Mouse (Mus musculus): Measurements from ENCODE around the gene Sult4a1. TPM values are rescaled to one million over a fixed set of nuclear protein-coding genes. Genes with fewer than 3 reads are reported as not detected.
A peak's percentile ranks its signal among the peaks of the same experiment; 100 is the strongest.

The Sult4a1 gene
- polyA plus RNA-seq (2011; ENCODE audit: insufficient read depth, insufficient read length, low replicate concordance, missing spikeins), result 1.7 TPM in 1 of 2 replicates, not detected in the other

DNA sequence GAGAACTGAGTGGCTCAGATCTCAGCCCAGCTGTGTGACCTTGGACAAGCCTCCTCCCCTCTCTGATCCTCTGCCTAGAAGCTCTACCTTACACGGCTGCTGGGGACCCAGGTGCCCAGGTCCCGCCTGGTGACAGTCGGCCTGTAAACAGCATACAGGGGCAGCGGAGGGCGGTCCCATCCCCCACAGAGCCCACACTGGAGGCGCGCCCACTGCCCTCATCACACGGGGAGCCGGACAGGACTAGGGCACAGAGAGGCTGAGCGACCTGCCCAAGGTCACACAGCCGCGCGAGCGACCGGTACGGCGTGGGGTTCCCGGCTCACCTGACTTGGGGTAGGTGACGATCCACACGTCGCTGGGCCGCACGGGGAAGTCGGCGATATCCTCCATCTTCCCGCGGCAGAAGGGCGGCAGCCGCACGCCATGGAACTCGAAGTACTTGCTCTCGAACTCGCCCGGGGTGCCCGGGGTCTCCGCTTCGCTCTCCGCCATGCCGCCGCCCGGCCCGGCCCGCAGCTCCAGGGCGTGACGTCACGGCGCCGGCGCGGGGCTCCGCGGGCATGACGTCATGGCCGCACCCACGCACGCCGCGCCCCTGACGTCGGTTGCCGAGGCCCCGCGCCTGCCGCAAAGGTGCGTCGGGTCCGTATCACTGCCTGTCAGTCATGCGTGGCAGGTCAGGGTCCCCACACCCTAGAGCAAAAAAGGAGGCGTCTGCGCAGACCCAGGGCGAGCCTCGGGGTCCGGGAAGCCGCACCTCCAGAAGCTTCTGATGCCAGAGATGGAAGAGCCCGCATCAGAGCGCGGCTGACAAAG is at the start of gene Sult4a1:
Gene Sult4a1 (minus strand): TSS at position 650 of the 819 bp plus-strand sequence.
- Histone ChIP-seq H3K4me3 (replicated peaks; ENCODE audit: control insufficient read depth, low read depth, low read length) (no peak within 1 kb of the TSS), H3K4me1 (ENCODE audit: control insufficient read depth, insufficient read depth, low read length) (no peaks in the 10 kb centered on the region), H3K27ac (ENCODE audit: control insufficient read depth, insufficient read depth, low read depth, low read length, poor library complexity) (no peak within 1 kb of the TSS; the same call in 1 of the 2 replicates)
- 4% methylated on average over 77 of the region's 77 CpGs for WGBS
- TF ChIP-seq POLR2A (IDR thresholded peaks at IDR 0.05; ENCODE audit: borderline replicate concordance, control insufficient read depth, low read depth, low read length) (no peak), CTCF (IDR thresholded peaks at IDR 0.05; ENCODE audit: control insufficient read depth, insufficient read depth, low read length) (no peak)

DNA sequence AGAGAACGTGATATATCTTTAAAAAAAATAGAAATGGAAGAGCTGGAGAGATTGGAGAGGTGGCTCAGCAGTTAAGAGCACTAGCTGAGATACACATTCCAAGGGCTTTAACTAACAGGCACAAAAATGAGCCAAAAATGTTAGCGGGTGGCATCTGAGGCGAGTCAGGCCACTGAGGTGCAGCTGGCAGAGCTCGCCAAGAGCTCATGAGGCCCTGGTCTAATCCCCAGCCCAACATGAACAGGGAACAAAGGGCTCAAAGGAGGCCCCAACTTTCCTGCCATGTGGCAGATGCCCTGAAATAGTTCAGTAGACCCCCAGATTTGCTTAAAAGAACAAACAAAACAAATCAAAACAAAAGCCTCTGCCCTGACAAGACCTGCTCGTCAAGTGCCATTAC is 35.4 kb upstream of the Sult4a1 start:
- Histone ChIP-seq H3K4me3 (replicated peaks; ENCODE audit: control insufficient read depth, low read depth, low read length) (no peak overlapping the region), H3K27ac (ENCODE audit: control insufficient read depth, insufficient read depth, low read depth, low read length, poor library complexity) (no peak overlapping the region), H3K4me1 (ENCODE audit: control insufficient read depth, insufficient read depth, low read length) (peaks cover 4% of the 10 kb centered on the region; the same call in 1 of the 2 replicates)
- TF ChIP-seq POLR2A (IDR thresholded peaks at IDR 0.05; ENCODE audit: borderline replicate concordance, control insufficient read depth, low read depth, low read length) (no peak), CTCF (IDR thresholded peaks at IDR 0.05; ENCODE audit: control insufficient read depth, insufficient read depth, low read length) (no peak)
- 80% methylated on average over 5 of the region's 5 CpGs for WGBS

DNA sequence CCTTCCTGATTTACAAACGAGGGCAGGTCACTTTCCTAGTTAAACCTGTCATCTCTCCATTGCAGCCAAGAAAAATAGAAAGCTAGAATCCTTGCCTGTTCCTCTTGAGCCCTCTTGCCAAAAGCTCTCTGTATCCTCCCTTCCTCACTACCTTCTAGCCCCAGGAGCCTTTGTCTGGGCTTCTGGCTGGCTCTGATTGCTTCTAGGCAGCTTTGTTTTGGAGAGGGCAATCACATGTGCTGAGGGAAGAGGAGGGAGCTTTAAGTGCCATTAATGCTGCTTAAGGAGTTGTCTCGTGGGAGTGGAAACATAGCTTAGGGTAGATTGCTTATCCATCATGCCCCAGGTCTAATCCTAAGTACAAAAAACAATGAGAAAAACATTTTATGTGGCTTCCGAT is 34.6 kb upstream of the Sult4a1 start:
- TF ChIP-seq POLR2A (IDR thresholded peaks at IDR 0.05; ENCODE audit: borderline replicate concordance, control insufficient read depth, low read depth, low read length) (no peak), CTCF (IDR thresholded peaks at IDR 0.05; ENCODE audit: control insufficient read depth, insufficient read depth, low read length) (no peak)
- no peak overlapping the region for H3K27ac ChIP-seq (ENCODE audit: control insufficient read depth, insufficient read depth, low read depth, low read length, poor library complexity)
- WGBS, result 58% methylated on average over 3 of the region's 3 CpGs
- H3K4me1 ChIP-seq (ENCODE audit: control insufficient read depth, insufficient read depth, low read length), result peaks cover 4% of the 10 kb centered on the region; the same call in 1 of the 2 replicates
- H3K4me3 ChIP-seq (replicated peaks; ENCODE audit: control insufficient read depth, low read depth, low read length), result no peak overlapping the region

DNA sequence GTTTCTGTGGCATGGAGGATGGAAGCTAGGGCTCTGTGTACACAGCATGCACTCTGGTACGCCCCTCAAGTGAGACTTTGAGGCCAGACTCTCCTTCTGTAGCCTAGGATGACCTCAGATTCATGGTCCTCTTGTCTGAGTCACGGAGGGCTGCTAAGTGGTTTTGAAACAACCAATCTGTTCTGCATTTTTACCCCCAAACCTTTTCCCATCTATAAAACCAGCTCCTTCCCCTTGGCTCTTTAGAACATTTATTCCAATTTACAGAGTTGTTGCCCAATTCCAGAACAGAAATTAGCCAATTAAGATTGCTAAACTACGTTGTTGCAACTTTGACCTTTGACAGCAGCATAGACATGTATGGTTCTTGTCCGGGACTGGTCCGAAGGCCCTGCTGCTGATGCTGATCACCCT is 34.0 kb upstream of the Sult4a1 start:
- TF ChIP-seq CTCF (IDR thresholded peaks at IDR 0.05; ENCODE audit: control insufficient read depth, insufficient read depth, low read length) (no peak), POLR2A (IDR thresholded peaks at IDR 0.05; ENCODE audit: borderline replicate concordance, control insufficient read depth, low read depth, low read length) (no peak)
- H3K4me3 ChIP-seq (replicated peaks; ENCODE audit: control insufficient read depth, low read depth, low read length), result no peak overlapping the region
- peaks cover 4% of the 10 kb centered on the region; the same call in 1 of the 2 replicates for H3K4me1 ChIP-seq (ENCODE audit: control insufficient read depth, insufficient read depth, low read length)
- peak overlapping the region; percentile 3; the same call in 1 of the 2 replicates for H3K27ac ChIP-seq (ENCODE audit: control insufficient read depth, insufficient read depth, low read depth, low read length, poor library complexity)
- 41% methylated on average over 5 of the region's 5 CpGs for WGBS

DNA sequence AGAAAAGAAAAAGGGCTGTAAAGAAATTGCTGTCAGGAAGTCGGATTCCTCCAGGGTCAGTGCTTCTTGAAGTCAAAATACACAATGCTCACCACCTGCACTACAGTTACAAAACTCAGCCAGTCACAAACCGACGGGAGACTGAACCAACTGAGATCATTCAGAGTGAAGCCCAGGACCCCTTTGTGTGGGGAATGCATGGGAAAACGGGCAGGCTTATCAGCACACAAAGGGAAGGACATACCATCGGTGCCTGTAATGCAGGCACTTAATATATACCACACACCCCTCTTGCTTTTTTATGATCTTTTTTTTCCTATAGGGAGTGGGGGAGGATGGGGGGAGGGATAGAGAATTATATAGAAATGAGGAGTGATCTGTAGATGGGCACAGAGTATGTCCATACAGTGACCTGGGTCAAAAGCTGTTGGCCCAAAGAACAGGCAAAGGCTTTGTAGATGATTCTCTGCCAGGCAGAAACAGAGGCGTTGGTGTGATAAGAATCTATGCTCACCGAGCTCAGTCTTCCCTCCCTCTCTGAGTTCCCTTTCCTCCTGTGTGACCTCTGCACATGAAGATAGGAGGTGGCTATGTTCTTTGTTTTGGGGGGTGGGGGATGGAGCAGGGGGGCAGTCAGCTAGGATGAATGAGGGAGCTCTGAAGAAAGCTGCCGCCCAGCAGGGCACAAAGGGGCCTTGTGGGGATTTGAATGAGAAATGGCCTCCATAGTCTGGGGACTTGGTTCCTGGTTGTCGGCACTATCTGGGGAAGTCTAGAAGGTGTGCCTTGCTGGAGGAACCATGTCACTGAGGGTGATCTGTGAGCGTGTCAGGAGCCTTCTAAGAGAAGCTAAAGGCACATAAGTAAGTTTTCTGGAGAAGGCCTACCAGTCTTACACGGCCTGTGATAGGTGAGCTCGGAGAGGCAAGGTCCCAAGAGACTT is 31.2 kb upstream of the Sult4a1 start:
- Histone ChIP-seq H3K4me3 (replicated peaks; ENCODE audit: control insufficient read depth, low read depth, low read length) (no peak overlapping the region), H3K27ac (ENCODE audit: control insufficient read depth, insufficient read depth, low read depth, low read length, poor library complexity) (no peak overlapping the region), H3K4me1 (ENCODE audit: control insufficient read depth, insufficient read depth, low read length) (peaks cover 4% of the 10 kb centered on the region; the same call in 1 of the 2 replicates)
- no peak for TF ChIP-seq CTCF (IDR thresholded peaks at IDR 0.05; ENCODE audit: control insufficient read depth, insufficient read depth, low read length)
- TF ChIP-seq POLR2A (IDR thresholded peaks at IDR 0.05; ENCODE audit: borderline replicate concordance, control insufficient read depth, low read depth, low read length), result no peak
- WGBS, result 34% methylated on average over 12 of the region's 12 CpGs

DNA sequence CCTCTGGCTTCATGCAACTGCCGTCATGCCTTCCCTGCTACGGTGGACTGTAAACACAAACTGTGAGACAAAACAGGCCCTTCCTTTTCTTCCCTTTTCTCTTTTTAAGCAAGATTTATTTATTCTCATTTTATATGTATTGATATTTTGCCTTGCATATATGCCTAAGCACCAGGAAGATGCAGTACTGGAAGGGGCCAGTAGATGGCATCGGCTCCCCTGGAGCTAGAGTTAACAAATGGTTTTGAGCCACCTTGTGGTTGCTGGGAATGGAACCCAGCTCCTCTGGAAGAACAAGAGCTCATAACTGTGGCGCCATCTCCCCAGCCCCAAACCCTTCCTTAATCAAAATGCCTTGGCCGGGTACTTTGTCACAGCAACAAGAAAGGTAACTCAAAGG is 29.9 kb upstream of the Sult4a1 start:
- no peak overlapping the region for H3K27ac ChIP-seq (ENCODE audit: control insufficient read depth, insufficient read depth, low read depth, low read length, poor library complexity)
- peaks cover 3% of the 10 kb centered on the region; the same call in 1 of the 2 replicates for H3K4me1 ChIP-seq (ENCODE audit: control insufficient read depth, insufficient read depth, low read length)
- WGBS, result 79% methylated on average over 5 of the region's 5 CpGs
- TF ChIP-seq CTCF (IDR thresholded peaks at IDR 0.05; ENCODE audit: control insufficient read depth, insufficient read depth, low read length), result peak; percentile 65
- TF ChIP-seq POLR2A (IDR thresholded peaks at IDR 0.05; ENCODE audit: borderline replicate concordance, control insufficient read depth, low read depth, low read length), result no peak
- no peak overlapping the region for H3K4me3 ChIP-seq (replicated peaks; ENCODE audit: control insufficient read depth, low read depth, low read length)

DNA sequence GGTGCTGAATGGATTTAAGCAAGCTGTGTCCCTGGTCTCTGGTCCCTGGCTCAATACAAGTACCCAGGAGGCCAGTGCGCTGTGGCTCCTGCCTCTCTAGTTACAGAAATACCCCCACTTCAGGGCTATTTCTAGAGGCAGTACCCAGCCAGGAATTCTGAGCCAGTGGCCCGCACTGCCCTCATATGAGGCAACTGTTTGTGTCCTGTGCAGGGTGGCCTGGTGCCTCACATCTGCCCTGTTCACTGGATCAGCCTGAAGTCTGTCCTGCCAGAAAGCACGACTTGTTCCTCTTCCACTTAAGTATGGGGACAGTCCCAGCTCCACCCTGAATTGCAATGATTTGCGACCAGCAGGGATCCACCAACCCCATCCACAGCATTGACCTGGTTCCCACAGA is 27.9 kb upstream of the Sult4a1 start:
- no peak overlapping the region for H3K4me3 ChIP-seq (replicated peaks; ENCODE audit: control insufficient read depth, low read depth, low read length)
- H3K4me1 ChIP-seq (ENCODE audit: control insufficient read depth, insufficient read depth, low read length), result no peaks in the 10 kb centered on the region
- 53% methylated on average over 4 of the region's 4 CpGs for WGBS
- TF ChIP-seq CTCF (IDR thresholded peaks at IDR 0.05; ENCODE audit: control insufficient read depth, insufficient read depth, low read length) (no peak), POLR2A (IDR thresholded peaks at IDR 0.05; ENCODE audit: borderline replicate concordance, control insufficient read depth, low read depth, low read length) (no peak)
- no peak overlapping the region for H3K27ac ChIP-seq (ENCODE audit: control insufficient read depth, insufficient read depth, low read depth, low read length, poor library complexity)

DNA sequence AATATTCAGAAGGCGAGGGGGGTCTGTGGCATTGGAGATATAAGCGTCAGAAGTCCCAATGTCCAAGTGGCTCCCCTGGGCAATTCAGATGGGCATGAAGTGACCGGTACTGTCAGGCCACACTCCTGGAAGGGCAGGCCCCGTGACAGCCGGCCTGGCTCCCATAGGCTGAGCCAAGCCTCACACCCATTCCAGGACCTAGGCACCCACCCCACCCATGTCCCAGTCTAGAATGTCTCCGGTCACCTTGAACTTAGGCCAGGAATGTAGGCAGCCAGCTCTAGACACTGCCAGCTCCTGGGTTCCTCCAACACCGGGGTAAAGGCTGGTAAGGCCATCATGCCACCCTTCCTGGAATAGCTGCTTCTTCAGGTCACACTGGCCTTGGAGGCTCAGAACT is 26.4 kb upstream of the Sult4a1 start:
- H3K27ac ChIP-seq (ENCODE audit: control insufficient read depth, insufficient read depth, low read depth, low read length, poor library complexity), result no peak overlapping the region
- no peak overlapping the region for H3K4me3 ChIP-seq (replicated peaks; ENCODE audit: control insufficient read depth, low read depth, low read length)
- H3K4me1 ChIP-seq (ENCODE audit: control insufficient read depth, insufficient read depth, low read length), result no peaks in the 10 kb centered on the region
- no peak for TF ChIP-seq POLR2A (IDR thresholded peaks at IDR 0.05; ENCODE audit: borderline replicate concordance, control insufficient read depth, low read depth, low read length)
- TF ChIP-seq CTCF (IDR thresholded peaks at IDR 0.05; ENCODE audit: control insufficient read depth, insufficient read depth, low read length), result no peak
- 88% methylated on average over 7 of the region's 7 CpGs for WGBS

Measured in bone marrow, adult 2 months (tissue).